Mouse (Mus musculus): Measurements from ENCODE around the gene Wfdc17. TPM values are rescaled to one million over a fixed set of nuclear protein-coding genes. Genes with fewer than 3 reads are reported as not detected.

Gene Wfdc17
- polyA plus RNA-seq (2021; fragmentation: Nextera tagmentation) = 2.4 and 3.2 TPM in 2 replicates
- long read RNA-seq, experiment 1 = 0 reads
- long read RNA-seq, experiment 2, partial matches to known transcripts = 0 of 1 reads
- long read RNA-seq, experiment 2, other reads (novel, unspliced or antisense) = 0 of 1 reads

GRCm38 (mm10) chr11:83703705-83704104 is at the start of gene Wfdc17:
Gene Wfdc17, plus strand, starts transcription at chr11:83703991.

GRCm38 (mm10) chr11:83662204-83662603 is 41.6 kb upstream of the Wfdc17 start, which contains the start of gene Ccl4:
Gene Ccl4, plus strand, starts transcription at chr11:83662584.

GRCm38 (mm10) chr11:83708715-83709114 is 4.9 kb downstream of the Wfdc17 start, which contains the start of gene Wfdc18:
Gene Wfdc18, plus strand, starts transcription at chr11:83709015.

DNA sequence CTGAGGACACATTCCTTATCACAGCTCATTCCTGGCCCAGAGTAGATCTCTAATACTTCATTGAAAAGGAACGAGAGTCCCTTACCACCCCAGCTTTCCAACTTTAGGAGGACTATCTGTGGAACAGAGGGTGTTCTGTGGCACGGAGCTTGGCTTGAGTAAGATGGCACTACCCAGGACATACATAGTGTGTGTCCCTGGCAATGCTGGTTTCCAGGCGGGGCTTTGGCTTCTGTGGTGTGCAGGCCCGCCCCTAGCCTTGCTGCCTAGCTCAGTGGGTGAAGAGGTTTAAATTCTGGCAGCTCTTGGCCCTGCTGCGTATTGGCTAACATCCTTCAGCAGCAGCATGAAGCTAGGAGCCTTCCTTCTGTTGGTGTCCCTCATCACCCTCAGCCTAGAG is 42.9 kb downstream of the Wfdc17 start, which contains the start of gene Wfdc21:
Gene Wfdc21 (plus strand): TSS at position 260 of the 400 bp plus-strand sequence.

DNA sequence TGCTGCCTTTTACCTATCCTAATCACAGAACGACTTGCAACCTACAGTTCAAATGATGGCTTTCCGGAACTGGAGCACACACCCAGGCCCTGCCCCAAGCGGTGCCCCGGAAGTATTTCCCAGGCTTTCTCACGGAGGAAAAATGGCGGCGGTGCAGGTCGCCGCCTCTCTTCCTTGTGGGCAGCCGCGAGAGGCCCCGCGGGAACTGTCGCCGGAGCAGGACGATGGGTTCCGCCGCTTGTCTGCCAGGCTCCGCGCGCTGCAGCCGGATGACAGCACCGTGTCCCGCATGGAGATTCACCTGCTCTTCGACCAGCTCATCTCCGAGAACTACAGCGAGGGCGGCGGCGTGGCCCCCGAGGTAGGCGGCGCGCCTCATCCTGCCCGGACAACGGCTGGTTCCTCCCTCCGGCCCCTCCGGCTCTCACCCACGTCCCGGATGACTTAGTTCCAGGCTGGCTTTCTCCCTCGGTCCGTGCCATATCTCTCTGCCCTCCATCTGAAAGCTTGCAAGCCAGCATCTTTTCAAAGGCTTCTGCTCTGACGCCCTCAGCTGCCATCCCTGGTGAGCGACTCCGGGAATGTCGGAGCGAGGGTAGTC is 49.9 kb downstream of the Wfdc17 start, which contains the start of gene Heatr6:
Gene Heatr6 (plus strand): TSS at position 116 of the 601 bp plus-strand sequence.

Other genes starting within 250 kb of the Wfdc17 start
- 1.0 and 2.0 TPM in 2 replicates for gene Mmp28, start 240.9 kb upstream of the Wfdc17 start, polyA plus RNA-seq (2021; fragmentation: Nextera tagmentation)
- 0.81 and 0.97 TPM in 2 replicates for gene Taf15, start 230.9 kb upstream of the Wfdc17 start, polyA plus RNA-seq (2021; fragmentation: Nextera tagmentation)
- gene Heatr9, start 181.8 kb upstream of the Wfdc17 start, polyA plus RNA-seq (2021; fragmentation: Nextera tagmentation) = not detected in 2 replicates
- gene Ccl5, start 173.5 kb upstream of the Wfdc17 start, polyA plus RNA-seq (2021; fragmentation: Nextera tagmentation) = 0.74 and 5.3 TPM in 2 replicates
- 0.67 and 2.3 TPM in 2 replicates for gene Ccl9, start 125.4 kb upstream of the Wfdc17 start, polyA plus RNA-seq (2021; fragmentation: Nextera tagmentation)
- 3.0 TPM in 2 replicates for gene Ccl6, start 110.9 kb upstream of the Wfdc17 start, polyA plus RNA-seq (2021; fragmentation: Nextera tagmentation)
- not detected in 2 replicates for gene Rpl9-ps1, start 58.4 kb upstream of the Wfdc17 start, polyA plus RNA-seq (2021; fragmentation: Nextera tagmentation)
- 1.0 and 1.1 TPM in 2 replicates for gene Ccl3, start 54.6 kb upstream of the Wfdc17 start, polyA plus RNA-seq (2021; fragmentation: Nextera tagmentation)
- 0.78 and 1.6 TPM in 2 replicates for gene Ccl4, start 41.4 kb upstream of the Wfdc17 start, polyA plus RNA-seq (2021; fragmentation: Nextera tagmentation)
- gene Wfdc18, start 5.0 kb downstream of the Wfdc17 start, polyA plus RNA-seq (2021; fragmentation: Nextera tagmentation) = 9.6 and 12.4 TPM in 2 replicates
- gene Wfdc21, start 42.9 kb downstream of the Wfdc17 start, polyA plus RNA-seq (2021; fragmentation: Nextera tagmentation) = not detected in 2 replicates
- 5.9 and 6.4 TPM in 2 replicates for gene Heatr6, start 49.7 kb downstream of the Wfdc17 start, polyA plus RNA-seq (2021; fragmentation: Nextera tagmentation)
- gene Hnf1b, start 146.1 kb downstream of the Wfdc17 start, polyA plus RNA-seq (2021; fragmentation: Nextera tagmentation) = 0.55 and 1.4 TPM in 2 replicates
- gene Ddx52, start 238.1 kb downstream of the Wfdc17 start, polyA plus RNA-seq (2021; fragmentation: Nextera tagmentation) = 9.8 and 12.2 TPM in 2 replicates

Measured in left cerebral cortex, adult 6 months (tissue).